In the genomic region with DNA sequence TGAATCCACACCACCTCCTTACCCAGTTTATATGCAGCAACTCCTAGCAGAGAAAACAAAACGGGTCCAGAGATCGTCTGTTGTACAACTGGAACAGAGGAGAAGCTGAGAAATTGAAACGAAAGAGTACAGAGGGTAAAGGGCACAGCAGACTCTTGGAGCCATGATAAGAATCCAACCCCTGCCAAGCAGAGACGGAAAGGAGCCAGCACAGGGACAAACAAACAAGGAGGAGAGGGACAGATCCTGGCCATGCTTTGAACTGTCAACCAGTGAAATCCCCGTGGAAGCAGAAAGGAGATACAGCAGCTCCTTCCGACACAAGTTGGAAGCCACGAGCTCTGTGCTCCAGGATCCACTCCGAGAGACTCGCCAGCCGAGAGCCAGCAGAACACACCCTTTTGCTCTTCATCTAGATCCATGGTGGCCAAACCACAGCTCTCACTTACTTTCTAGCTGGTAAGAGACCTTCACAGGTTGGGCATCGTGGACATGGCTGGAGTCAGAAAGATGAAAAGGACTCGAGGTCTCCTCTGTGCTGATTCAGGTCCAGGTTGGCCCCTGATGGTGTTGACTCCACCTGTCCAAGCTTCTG, we compare ENCODE assay signal across 11 mouse cellular contexts. TPM values are rescaled to one million over a fixed set of nuclear protein-coding genes. Genes with fewer than 3 reads are reported as not detected.
DNase-seq lines count a peak whose midpoint lies in the region; ATAC-seq and TF ChIP-seq lines count a peak whose summit lies in the region.
"Had no signal": no experiment of that assay in that cellular context is flagged by ENCODE, and none has a peak within 500 bp of the region (broad histone marks: within the 10 kb centered on the region; RNA-seq: fewer than 3 reads in every experiment).

No protein-coding gene starts in this region.

- peak overlapping the region; percentile 86 for H3K4me2 ChIP-seq in heart, embryonic 13.5 days
- peak overlapping the region; percentile 78; the same call in 1 of the 2 replicates for H3K4me2 ChIP-seq in neural tube, embryonic 13.5 days
- H3K4me2 ChIP-seq in intestine, postnatal 0 days (replicated peaks; ENCODE audit: low read depth), result peak overlapping the region; percentile 76
- 0 out of 2 replicates have a peak overlapping the region, but pooled peaks have one; percentile 5 for H3K4me2 ChIP-seq in stomach, postnatal 0 days (replicated peaks; ENCODE audit: low read depth)

- peak overlapping the region; percentile 97 for H3K9ac ChIP-seq in heart, embryonic 13.5 days
- H3K9ac ChIP-seq in neural tube, embryonic 13.5 days, result no peak overlapping the region
- H3K9ac ChIP-seq in intestine, postnatal 0 days (ENCODE audit: low read depth, low read length), result peak overlapping the region; percentile 8; the same call in 1 of the 2 replicates
- H3K9ac ChIP-seq in stomach, postnatal 0 days (ENCODE audit: low read length), result no peak overlapping the region

- H3K27ac ChIP-seq in heart, embryonic 13.5 days (replicated peaks), result no peak overlapping the region
- no peak overlapping the region for H3K27ac ChIP-seq in neural tube, embryonic 13.5 days (replicated peaks)
- peak overlapping the region; percentile 90 for H3K27ac ChIP-seq in intestine, postnatal 0 days (ENCODE audit: low read depth, low read length)
- H3K27ac ChIP-seq in stomach, postnatal 0 days (replicated peaks), result peak overlapping the region; percentile 63
- H3K27ac ChIP-seq: lung, embryonic 15.5 days; neural tube, embryonic 12.5 days had no signal

- H3K9me3 ChIP-seq in heart, embryonic 13.5 days, result no peaks in the 10 kb centered on the region
- H3K9me3 ChIP-seq in neural tube, embryonic 13.5 days, result no peaks in the 10 kb centered on the region
- no peaks in the 10 kb centered on the region for H3K9me3 ChIP-seq in intestine, postnatal 0 days (ENCODE audit: control insufficient read depth)
- H3K9me3 ChIP-seq in stomach, postnatal 0 days (ENCODE audit: control insufficient read depth, low read length), result no peaks in the 10 kb centered on the region
- H3K9me3 ChIP-seq: lung, embryonic 15.5 days; neural tube, embryonic 12.5 days had no signal

- WGBS in heart, embryonic 13.5 days, result 82% methylated on average over 12 of the region's 12 CpGs
- 90% methylated on average over 12 of the region's 12 CpGs for WGBS in neural tube, embryonic 13.5 days
- 61% methylated on average over 12 of the region's 12 CpGs for WGBS in intestine, postnatal 0 days
- 81% methylated on average over 12 of the region's 12 CpGs for WGBS in stomach, postnatal 0 days

- no peak for DNase-seq in heart, postnatal 10 days
- no peak for DNase-seq in neural tube, embryonic 10.5 days (ENCODE audit: extremely low spot score, low spot score)
- DNase-seq in stomach, postnatal 0 days (ENCODE audit: low spot score), result no peak
- DNase-seq in cerebellum, adult 9-10 months, result no peak
- DNase-seq: cerebellum, adult 2 months had no signal

- TF ChIP-seq EP300 in stomach, postnatal 0 days (optimal IDR thresholded peaks at IDR 0.05), result no peak

- H3K4me3 ChIP-seq in heart, embryonic 13.5 days, result peak overlapping the region; percentile 95
- H3K4me3 ChIP-seq in neural tube, embryonic 13.5 days, result peak overlapping the region; percentile 91; the same call in 1 of the 2 replicates
- peak overlapping the region; percentile 98 for H3K4me3 ChIP-seq in intestine, postnatal 0 days (ENCODE audit: low read depth, low read length)
- H3K4me3 ChIP-seq in stomach, postnatal 0 days (ENCODE audit: low read depth, low read length), result no peak overlapping the region

- H3K27me3 ChIP-seq in heart, embryonic 13.5 days (replicated peaks), result no peaks in the 10 kb centered on the region
- no peaks in the 10 kb centered on the region for H3K27me3 ChIP-seq in neural tube, embryonic 13.5 days
- H3K27me3 ChIP-seq in intestine, postnatal 0 days (replicated peaks; ENCODE audit: control insufficient read depth, insufficient read depth, low read length), result no peaks in the 10 kb centered on the region
- H3K27me3 ChIP-seq in stomach, postnatal 0 days (ENCODE audit: control insufficient read depth, insufficient read depth, low read length), result no peaks in the 10 kb centered on the region
- H3K27me3 ChIP-seq: lung, embryonic 15.5 days; neural tube, embryonic 12.5 days had no signal

- peaks cover 64% of the 10 kb centered on the region for H3K4me1 ChIP-seq in heart, embryonic 13.5 days
- peaks cover 16% of the 10 kb centered on the region for H3K4me1 ChIP-seq in neural tube, embryonic 13.5 days (replicated peaks)
- H3K4me1 ChIP-seq in intestine, postnatal 0 days (replicated peaks; ENCODE audit: control insufficient read depth, insufficient read depth, low read length), result 0 out of 2 replicates have a peak, but pooled peaks cover 10% of the 10 kb centered on the region
- H3K4me1 ChIP-seq in stomach, postnatal 0 days (replicated peaks; ENCODE audit: control insufficient read depth, insufficient read depth), result peaks cover 8% of the 10 kb centered on the region; the same call in 1 of the 2 replicates

- peaks cover 52% of the 10 kb centered on the region for H3K36me3 ChIP-seq in heart, embryonic 13.5 days
- peaks cover 44% of the 10 kb centered on the region for H3K36me3 ChIP-seq in neural tube, embryonic 13.5 days
- H3K36me3 ChIP-seq in intestine, postnatal 0 days (ENCODE audit: control insufficient read depth, insufficient read depth), result peaks cover 37% of the 10 kb centered on the region
- peaks cover 4% of the 10 kb centered on the region; the same call in 1 of the 2 replicates for H3K36me3 ChIP-seq in stomach, postnatal 0 days (ENCODE audit: control insufficient read depth, insufficient read depth, low read length)

- no peak for ATAC-seq in heart, embryonic 13.5 days (ENCODE audit: extremely low read depth, insufficient number of reproducible peaks, low FRiP score, low TSS enrichment)
- ATAC-seq in neural tube, embryonic 13.5 days (ENCODE audit: low read depth), result no peak
- peak; percentile 16; the same call in 1 of the 2 replicates for ATAC-seq in intestine, postnatal 0 days
- peak; percentile 33; the same call in 1 of the 2 replicates for ATAC-seq in stomach, postnatal 0 days (ENCODE audit: low FRiP score, low TSS enrichment)
- ATAC-seq in inflammation-experienced regulatory T-cells, adult 6 months, result no peak

- intact Hi-C loops in heart, postnatal 10 days (cut with DNase I), result no loop called here

- TF ChIP-seq CTCF in intestine, postnatal 0 days (IDR thresholded peaks at IDR 0.05; ENCODE audit: low read depth), result no peak
- TF ChIP-seq CTCF in stomach, postnatal 0 days (IDR thresholded peaks at IDR 0.05; ENCODE audit: low read depth), result no peak

RNA-seq across cellular contexts. Expression of gene Mfn2, which starts 1.5 kb away (rescaled TPM):
- 102 and 105 TPM in 2 replicates for polyA plus RNA-seq in heart, embryonic 13.5 days (2015; fragmentation: Nextera tagmentation; extraction: Ambion mirVana)
- 100 to 1,000 TPM; 583 to 610 TPM for total RNA-seq in heart, postnatal 10 days (2021)
- 76.3 and 79.0 TPM in 2 replicates for polyA plus RNA-seq in neural tube, embryonic 13.5 days (2015; fragmentation: Nextera tagmentation; extraction: Ambion mirVana)
- polyA plus RNA-seq in intestine, postnatal 0 days (2015; fragmentation: Nextera tagmentation; extraction: Ambion mirVana), result 44.2 and 46.9 TPM in 2 replicates
- 26.7 and 27.2 TPM in 2 replicates for polyA plus RNA-seq in stomach, postnatal 0 days (2015; fragmentation: Nextera tagmentation; extraction: Ambion mirVana)
- polyA plus RNA-seq in inflammation-experienced regulatory T-cells, adult 6 months (2017; shearing (Covaris generic)), result 10 to 100 TPM; 20.5 to 25.5 (median 21.2) TPM

RNA-seq across cellular contexts. Expression of gene Plod1, which starts 33.6 kb away (rescaled TPM):
- 43.7 and 49.2 TPM in 2 replicates for polyA plus RNA-seq in heart, embryonic 13.5 days (2015; fragmentation: Nextera tagmentation; extraction: Ambion mirVana)
- 100 to 1,000 TPM in 1 of 2 experiments, 10 to 100 TPM in 1; 97.7 to 104 TPM for total RNA-seq in heart, postnatal 10 days (2021)
- polyA plus RNA-seq in neural tube, embryonic 13.5 days (2015; fragmentation: Nextera tagmentation; extraction: Ambion mirVana), result 35.2 and 35.7 TPM in 2 replicates
- polyA plus RNA-seq in intestine, postnatal 0 days (2015; fragmentation: Nextera tagmentation; extraction: Ambion mirVana), result 28.0 and 28.8 TPM in 2 replicates
- polyA plus RNA-seq in stomach, postnatal 0 days (2015; fragmentation: Nextera tagmentation; extraction: Ambion mirVana), result 20.1 and 21.7 TPM in 2 replicates
- polyA plus RNA-seq in inflammation-experienced regulatory T-cells, adult 6 months (2017; shearing (Covaris generic)), result 1 to 10 TPM; 1.3 to 4.5 (median 3.1) TPM

RNA-seq across cellular contexts. Expression of gene Fv1, which starts 34.2 kb away (rescaled TPM):
- 7.5 and 8.0 TPM in 2 replicates for polyA plus RNA-seq in heart, embryonic 13.5 days (2015; fragmentation: Nextera tagmentation; extraction: Ambion mirVana)
- total RNA-seq in heart, postnatal 10 days (2021), result 10 to 100 TPM; 11.2 to 14.3 TPM
- polyA plus RNA-seq in neural tube, embryonic 13.5 days (2015; fragmentation: Nextera tagmentation; extraction: Ambion mirVana), result 12.0 and 14.3 TPM in 2 replicates
- 1.3 and 1.8 TPM in 2 replicates for polyA plus RNA-seq in intestine, postnatal 0 days (2015; fragmentation: Nextera tagmentation; extraction: Ambion mirVana)
- 2.6 and 2.8 TPM in 2 replicates for polyA plus RNA-seq in stomach, postnatal 0 days (2015; fragmentation: Nextera tagmentation; extraction: Ambion mirVana)
- polyA plus RNA-seq in inflammation-experienced regulatory T-cells, adult 6 months (2017; shearing (Covaris generic)), result 1 to 10 TPM; 4.0 to 8.1 (median 4.5) TPM

RNA-seq across cellular contexts. Expression of gene Miip, which starts 34.4 kb away (rescaled TPM):
- 27.2 and 27.6 TPM in 2 replicates for polyA plus RNA-seq in heart, embryonic 13.5 days (2015; fragmentation: Nextera tagmentation; extraction: Ambion mirVana)
- total RNA-seq in heart, postnatal 10 days (2021), result 10 to 100 TPM in 1 of 2 experiments, 1 to 10 TPM in 1; 8.8 to 12.4 TPM
- 40.8 and 45.1 TPM in 2 replicates for polyA plus RNA-seq in neural tube, embryonic 13.5 days (2015; fragmentation: Nextera tagmentation; extraction: Ambion mirVana)
- 10.0 and 13.3 TPM in 2 replicates for polyA plus RNA-seq in intestine, postnatal 0 days (2015; fragmentation: Nextera tagmentation; extraction: Ambion mirVana)
- 14.5 and 16.6 TPM in 2 replicates for polyA plus RNA-seq in stomach, postnatal 0 days (2015; fragmentation: Nextera tagmentation; extraction: Ambion mirVana)
- 100 to 1,000 TPM in 1 of 3 experiments, 10 to 100 TPM in 2; 59.0 to 116 (median 71.4) TPM for polyA plus RNA-seq in inflammation-experienced regulatory T-cells, adult 6 months (2017; shearing (Covaris generic))

RNA-seq across cellular contexts. Expression of gene 2510039O18Rik, which starts 37.7 kb away (rescaled TPM):
- 12.4 and 13.0 TPM in 2 replicates for polyA plus RNA-seq in heart, embryonic 13.5 days (2015; fragmentation: Nextera tagmentation; extraction: Ambion mirVana)
- total RNA-seq in heart, postnatal 10 days (2021), result 10 to 100 TPM; 47.0 to 49.5 TPM
- 13.6 and 14.7 TPM in 2 replicates for polyA plus RNA-seq in neural tube, embryonic 13.5 days (2015; fragmentation: Nextera tagmentation; extraction: Ambion mirVana)
- 25.7 and 26.3 TPM in 2 replicates for polyA plus RNA-seq in intestine, postnatal 0 days (2015; fragmentation: Nextera tagmentation; extraction: Ambion mirVana)
- 13.3 and 15.5 TPM in 2 replicates for polyA plus RNA-seq in stomach, postnatal 0 days (2015; fragmentation: Nextera tagmentation; extraction: Ambion mirVana)
- 10 to 100 TPM in 1 of 3 experiments, 1 to 10 TPM in 2; 7.2 to 11.6 (median 8.3) TPM for polyA plus RNA-seq in inflammation-experienced regulatory T-cells, adult 6 months (2017; shearing (Covaris generic))

Comparison
In these comparisons a context has a peak if more than half of its experiments do, and no peak if none do; other contexts are left out.
1. ATAC-seq: peak in intestine, postnatal 0 days (single experiment) and stomach, postnatal 0 days (single experiment); none in heart, embryonic 13.5 days (single experiment), neural tube, embryonic 13.5 days (single experiment) and inflammation-experienced regulatory T-cells, adult 6 months (single experiment).
2. H3K27ac ChIP-seq: peak in intestine, postnatal 0 days (single experiment) and stomach, postnatal 0 days (single experiment); none in heart, embryonic 13.5 days (single experiment) and neural tube, embryonic 13.5 days (single experiment).
3. H3K4me2 ChIP-seq: peak in every context shown above with its lines; median percentile 86 in heart, embryonic 13.5 days; 78 in neural tube, embryonic 13.5 days; 76 in intestine, postnatal 0 days; 5 in stomach, postnatal 0 days.
4. H3K9ac ChIP-seq: peak in heart, embryonic 13.5 days (single experiment) and intestine, postnatal 0 days (single experiment); none in neural tube, embryonic 13.5 days (single experiment) and stomach, postnatal 0 days (single experiment).